Mouse (Mus musculus) CD4-positive, CD25-positive, alpha-beta regulatory T cell, adult 4 months (primary cell): Measurements from ENCODE around the gene Gm5447. TPM values are rescaled to one million over a fixed set of nuclear protein-coding genes. Genes with fewer than 3 reads are reported as not detected.

Source experiments
- ATAC-seq: one replicate; pipeline ENCODE4 v1.8.0; 2017
- polyA plus RNA-seq, 2 experiments: library from polyadenylated mRNA; unstranded; fragments of 100-300 nt; shearing (Covaris generic); gene quantifications; one replicate each; pipeline ENCODE4 v1.2.1; 2017

Gm5447 gene
- polyA plus RNA-seq, result not detected

GRCm38 (mm10) chr13:30973501-30974246 is at the start of gene Gm5447, which contains the start of gene Exoc2:
TSS of gene Gm5447 (plus strand) at chr13:30974204.
TSS of gene Exoc2 (minus strand) at chr13:30974093.
- peak; percentile 80 for ATAC-seq

GRCm38 (mm10) chr13:30924269-30924668 is 49.7 kb upstream of the Gm5447 start:
- ATAC-seq, result no peak

GRCm38 (mm10) chr13:30929119-30929518 is 44.9 kb upstream of the Gm5447 start:
- ATAC-seq, result no peak

DNA sequence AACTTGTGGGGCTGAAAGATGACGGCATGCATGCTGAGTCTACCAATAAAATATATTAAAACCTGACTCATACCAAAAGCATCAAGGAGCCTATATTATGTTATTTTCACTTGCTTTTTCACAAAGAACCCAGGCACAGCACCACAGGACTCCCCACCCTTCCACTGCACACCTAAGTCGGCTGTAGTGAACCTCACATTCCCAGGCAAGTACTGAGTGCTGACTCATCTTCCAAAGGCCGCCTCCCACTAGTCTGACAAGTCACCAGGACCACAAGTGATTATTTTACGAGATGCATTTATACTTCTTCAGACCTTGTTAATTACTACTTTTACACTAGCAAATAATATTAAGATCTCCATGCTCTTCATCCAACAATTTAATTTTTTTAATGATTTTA is 42.4 kb upstream of the Gm5447 start:
- ATAC-seq, result no peak

- ATAC-seq, result peak; percentile 97
Measured at GRCm38 (mm10) chr13:30932972-30933371, 41.0 kb upstream of the Gm5447 start.

DNA sequence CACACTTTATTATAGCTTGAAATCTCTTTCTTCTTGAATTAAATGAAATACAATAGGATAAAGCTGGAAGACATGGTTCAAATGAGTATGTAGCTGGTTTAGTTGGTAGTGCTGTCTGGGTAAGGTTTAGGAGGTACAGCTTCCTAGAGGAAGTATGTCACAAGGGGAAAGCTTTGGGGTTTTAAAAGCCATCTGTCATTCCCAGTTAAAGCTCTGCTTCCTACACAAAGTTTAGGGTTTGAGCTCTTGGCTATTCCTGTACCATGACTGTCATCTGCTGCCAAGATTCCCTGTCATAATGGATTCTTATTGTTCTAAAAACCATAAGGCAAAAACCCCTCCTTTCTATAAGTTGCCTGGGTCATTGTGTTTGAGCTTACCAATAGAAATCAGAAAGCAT is 28.2 kb upstream of the Gm5447 start:
- no peak for ATAC-seq

DNA sequence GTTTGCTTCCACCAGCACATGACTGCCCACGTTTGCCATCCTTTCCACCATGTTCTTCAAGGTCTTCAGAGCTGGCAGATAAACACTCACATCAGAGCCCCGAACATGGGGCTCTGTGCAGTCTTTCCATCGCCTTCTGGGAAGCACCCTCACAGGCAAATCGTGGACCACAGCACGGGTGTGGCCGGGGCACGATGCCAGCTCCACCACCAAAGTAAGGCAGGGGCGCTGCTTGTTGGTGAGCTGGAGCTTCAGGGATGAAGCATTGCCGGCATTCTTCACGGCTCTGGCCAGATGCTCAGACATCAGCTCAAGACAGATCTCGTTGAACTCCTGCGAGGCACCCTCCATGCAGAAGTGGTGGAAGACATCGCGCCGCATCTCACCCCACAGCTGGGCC is 26.9 kb upstream of the Gm5447 start:
- no peak for ATAC-seq

DNA sequence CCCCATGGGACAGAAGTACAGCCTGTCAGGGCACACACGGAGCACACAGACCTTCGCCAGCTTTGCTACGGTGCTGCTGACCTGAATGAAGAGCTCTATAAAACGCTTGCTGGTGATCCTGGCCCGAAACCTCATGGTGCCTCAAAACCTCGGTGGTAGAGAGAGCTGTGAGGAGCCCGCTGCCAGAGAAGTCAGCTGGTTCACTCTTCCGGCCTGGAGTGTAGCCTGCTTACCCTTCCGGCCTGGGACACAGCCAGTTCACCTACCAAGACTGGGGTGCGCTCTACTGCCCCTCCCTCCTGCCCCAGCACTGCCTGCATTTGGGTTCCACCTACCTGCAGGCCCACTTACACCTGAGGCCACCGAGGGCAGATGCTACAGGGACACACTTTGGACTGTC is 26.5 kb upstream of the Gm5447 start, which contains the start of gene Hus1b:
Gene Hus1b (minus strand): TSS at position 220 of the 400 bp plus-strand sequence.
- no peak for ATAC-seq

DNA sequence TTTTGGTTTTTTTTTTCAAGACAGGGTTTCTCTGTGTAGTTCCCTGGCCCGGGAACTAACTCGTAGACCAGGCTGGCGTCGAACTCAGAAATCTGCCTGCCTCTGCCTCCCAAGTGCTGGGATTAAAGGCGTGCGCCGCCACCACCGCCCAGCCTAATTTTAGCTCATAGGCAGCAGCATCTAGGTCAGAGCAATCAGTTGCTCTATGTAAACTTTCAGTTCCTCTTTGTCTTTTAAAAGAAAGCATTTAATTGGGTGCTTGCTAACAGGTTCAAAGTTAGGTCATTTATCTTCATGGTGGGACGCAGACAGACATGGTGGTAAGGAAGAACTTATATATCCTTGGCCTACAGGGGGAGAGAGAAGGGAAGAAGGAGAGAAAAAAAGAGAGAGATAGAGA is 24.8 kb upstream of the Gm5447 start:
- no peak for ATAC-seq

- ATAC-seq, result no peak
Measured at GRCm38 (mm10) chr13:30952044-30952443, 22.0 kb upstream of the Gm5447 start.

DNA sequence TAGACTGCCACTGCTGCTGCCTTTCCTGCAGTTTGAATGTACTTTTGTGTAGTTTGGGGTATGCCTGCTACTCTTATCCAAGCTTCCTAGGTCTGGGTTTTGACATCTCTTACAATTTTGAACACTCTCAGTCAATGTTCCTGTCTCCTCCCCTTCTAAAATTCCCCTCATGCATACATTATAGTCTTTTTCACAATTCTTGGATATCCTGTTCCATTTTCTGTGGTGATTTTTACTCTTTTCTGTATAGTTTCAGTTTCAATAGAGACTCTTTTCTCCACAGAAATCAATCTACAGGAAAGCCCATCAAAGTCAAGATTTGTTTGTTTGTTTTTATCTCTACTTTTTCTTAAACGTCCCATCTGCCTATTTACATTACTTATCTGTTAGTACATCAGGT is 20.4 kb upstream of the Gm5447 start:
- peak; percentile 79 for ATAC-seq

DNA sequence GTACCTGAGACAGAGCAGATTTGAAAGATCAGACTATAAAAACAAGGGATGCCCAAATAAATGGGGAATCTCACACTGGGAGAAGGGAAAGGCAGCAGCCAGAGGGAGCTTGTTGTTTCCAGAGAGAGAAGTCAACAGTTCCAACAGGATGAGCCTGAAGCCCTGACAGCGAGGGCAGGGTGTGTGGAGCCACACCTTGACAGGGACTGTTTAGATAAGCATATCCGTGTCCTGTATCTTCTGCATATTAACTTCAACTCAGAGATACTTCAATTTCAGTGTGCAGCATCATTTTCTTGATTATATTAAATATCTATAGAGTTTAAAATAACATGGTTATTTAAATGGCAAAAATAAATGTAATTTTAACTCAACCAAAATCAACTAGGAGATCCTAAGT is 13.3 kb upstream of the Gm5447 start:
- ATAC-seq, result no peak

DNA sequence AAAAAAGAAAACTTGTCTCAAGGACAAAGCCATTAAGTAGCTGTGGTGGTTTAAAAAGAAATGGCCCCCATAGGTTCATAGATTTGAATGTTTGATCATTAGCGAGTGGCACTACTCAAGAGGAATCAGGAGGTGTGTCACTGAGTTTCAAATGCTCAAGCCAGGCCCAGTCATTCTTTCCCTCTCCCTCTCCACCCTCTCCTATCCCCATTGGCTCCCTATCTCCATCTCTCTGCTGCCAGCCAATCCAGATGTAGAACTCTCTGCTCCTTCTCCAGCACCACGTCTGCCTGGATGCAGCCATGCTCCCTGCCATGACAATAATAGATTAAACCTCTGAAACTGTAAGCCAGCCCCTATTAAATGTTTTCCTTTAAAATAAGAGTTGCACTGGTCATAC is 12.1 kb upstream of the Gm5447 start:
- no peak for ATAC-seq

DNA sequence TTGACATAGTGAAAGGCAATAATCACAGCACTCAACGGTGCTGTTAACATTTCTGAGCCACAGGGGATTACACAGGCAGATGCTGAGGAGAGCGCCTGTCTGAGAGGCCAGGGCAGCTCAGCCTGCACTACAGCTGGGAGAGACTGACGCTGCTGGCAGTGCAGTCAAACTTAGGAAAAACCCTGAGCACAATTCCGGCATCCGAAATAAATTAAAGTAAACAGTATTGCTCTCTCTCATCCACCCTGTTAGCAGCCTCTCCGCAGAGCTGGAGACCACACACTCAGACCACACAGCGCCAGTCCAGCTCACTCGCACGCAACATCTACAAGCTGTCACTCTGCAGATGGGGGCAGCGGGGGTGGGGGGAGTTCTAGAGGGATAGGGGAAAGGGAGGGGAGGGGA is 7.5 kb upstream of the Gm5447 start:
- no peak for ATAC-seq

- no peak for ATAC-seq
Measured at GRCm38 (mm10) chr13:30968311-30968710, 5.7 kb upstream of the Gm5447 start.

DNA sequence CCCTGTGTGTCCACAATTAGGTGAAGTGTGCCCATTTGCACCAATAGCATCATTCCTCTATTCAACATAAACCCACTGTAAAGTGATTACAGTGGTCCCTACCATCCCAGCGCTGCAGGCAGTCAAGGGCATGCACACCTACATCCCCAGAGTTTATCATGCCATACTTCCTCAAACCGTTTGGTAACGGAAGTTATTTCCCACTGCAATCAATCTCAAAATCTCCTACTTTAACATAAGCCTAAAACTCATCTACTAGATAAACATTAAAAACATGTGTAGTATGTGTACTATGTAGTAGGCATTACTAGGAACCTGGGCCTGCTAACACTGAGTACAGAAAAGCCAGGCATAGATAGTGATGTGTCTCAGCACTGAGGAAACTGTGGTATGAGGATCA is 3.0 kb upstream of the Gm5447 start:
- no peak for ATAC-seq

DNA sequence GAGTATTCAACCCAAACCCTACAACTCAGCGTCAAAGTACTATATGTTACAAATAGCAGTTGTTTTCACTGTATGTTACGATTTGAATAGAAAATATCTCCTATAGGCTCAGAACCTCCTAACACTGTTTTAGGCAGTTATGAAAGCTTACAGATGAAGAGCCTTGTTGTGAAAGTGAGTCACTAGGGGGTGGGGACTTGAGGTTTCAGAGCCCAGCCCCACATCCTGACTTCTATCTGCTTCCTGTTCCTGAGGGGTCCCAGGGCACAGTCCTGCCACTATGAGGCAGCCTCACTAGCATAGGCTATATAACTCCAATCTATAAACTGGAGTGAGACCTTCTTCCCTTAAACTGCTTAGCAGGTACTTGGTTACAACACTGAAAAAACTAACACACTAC is 1.9 kb upstream of the Gm5447 start:
- ATAC-seq, result peak; percentile 84

GRCm38 (mm10) chr13:30974247-30974630 is 235 bp downstream of the Gm5447 start:
- ATAC-seq, result no peak

DNA sequence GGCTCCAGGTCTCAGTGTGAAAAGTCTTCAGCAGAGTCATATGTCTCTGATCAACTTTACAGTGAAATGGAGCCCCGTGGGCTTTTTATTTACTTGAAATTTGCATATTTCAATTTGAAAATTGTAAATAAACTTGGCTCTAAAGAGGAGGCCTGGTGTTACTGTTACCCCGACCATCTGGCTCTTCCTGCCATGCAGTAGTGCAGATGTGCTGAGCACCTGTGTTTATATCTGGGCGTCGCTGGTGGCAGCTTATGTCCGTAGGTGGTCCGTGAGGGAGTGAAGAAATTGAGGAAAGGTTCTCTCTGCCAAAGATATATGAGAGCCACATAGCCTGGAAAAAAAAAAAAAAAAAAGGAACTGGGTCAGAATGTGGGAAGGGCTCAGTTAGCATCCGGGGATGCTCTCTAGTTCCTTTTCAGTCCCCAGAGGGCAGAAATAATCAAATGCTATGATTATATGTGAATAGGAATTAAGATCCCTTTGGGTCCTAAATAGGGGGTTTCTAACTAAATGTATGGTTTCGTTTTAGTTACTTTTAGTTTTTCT is 2.6 kb downstream of the Gm5447 start:
- no peak for ATAC-seq

DNA sequence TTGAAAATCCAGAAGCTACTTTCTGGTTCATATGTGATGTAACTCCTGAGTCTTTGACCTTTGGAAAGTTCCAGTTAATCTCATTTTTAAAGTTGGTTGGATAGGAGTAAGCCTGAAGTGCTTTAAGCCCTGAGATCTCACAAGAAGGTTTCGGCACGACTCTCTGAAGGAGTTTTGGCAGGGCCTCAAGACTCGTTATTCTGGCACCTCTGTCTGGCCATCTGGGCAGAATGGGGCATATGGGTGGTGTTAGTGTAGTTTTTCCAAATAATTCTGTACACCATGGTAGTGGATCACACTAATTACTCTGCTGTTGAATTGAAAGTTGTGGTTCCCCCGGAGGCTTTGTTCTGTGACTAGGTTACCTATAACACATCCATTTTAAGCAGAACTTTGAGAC is 4.2 kb downstream of the Gm5447 start:
- ATAC-seq, result no peak

- ATAC-seq, result peak; percentile 86
Measured at GRCm38 (mm10) chr13:30981666-30982065, 7.7 kb downstream of the Gm5447 start.

GRCm38 (mm10) chr13:30985275-30985597 is 11.2 kb downstream of the Gm5447 start:
- ATAC-seq, result peak; percentile 13

DNA sequence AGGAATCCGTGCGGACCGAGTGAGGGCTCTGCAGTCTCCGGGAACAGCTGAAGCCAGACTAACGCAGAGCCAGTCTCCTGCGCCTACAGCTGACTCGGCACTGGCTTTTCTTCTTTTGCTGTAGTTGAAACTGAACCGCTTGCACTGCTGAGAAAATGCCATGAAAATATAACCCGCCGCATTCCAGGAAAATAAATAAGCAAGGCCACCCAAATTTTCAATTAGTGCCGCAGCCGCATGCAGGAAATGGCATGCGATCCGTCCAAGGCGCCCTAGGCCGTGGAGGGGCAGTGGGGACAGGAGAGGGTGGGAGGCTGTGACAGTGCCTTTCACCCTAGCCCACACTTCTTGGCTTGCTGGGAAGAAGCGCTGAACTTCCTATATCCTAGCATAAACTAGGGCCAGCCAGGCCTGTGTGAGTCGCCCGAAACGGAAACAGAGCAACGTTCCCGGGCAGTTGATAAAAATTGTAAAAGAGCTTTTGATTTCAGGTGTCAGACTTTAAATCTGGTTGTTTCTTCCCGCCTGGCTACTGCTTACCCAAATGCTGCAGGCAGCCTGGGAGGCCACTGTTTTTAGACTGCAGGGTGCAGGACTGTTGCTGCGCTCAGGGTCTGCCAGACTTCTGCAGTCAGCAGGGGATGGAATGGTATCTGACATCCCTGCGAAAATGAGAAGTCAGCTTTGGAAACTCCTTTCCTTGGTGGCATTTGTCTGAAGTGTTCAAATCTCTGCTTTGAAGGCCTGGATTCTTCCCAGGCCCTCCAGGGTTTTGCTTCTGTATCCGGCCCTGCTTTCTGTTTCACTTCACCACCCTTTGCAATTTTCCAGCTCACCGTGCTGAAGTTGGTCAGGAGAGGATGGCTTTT is 11.8 kb downstream of the Gm5447 start:
- peak; percentile 43 for ATAC-seq
